Mouse (Mus musculus): ENCODE data around the gene Trim17. TPM values are rescaled to one million over a fixed set of nuclear protein-coding genes. Genes with fewer than 3 reads are reported as not detected.

Gene Trim17
- total RNA-seq, 2 experiments from 2014 or later: 4.0 to 5.0 TPM

DNA sequence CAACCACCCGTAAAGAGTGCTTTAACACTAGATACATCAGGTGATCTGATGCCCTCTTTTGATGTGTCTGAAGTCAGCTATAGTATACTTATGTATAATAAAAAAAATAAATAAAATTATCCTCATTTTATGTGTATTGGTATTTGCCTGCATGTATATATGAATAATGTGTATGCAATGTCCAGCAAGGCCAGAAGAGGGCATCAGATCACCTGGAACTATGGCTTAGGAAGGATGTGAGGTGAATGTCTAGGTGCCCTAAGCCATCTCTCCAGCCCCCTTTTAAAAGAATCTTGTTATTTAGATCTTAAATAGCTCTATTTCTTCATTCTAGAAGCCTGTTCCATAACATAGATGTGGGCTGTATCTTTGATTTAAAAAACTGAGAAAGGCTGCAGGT lies 12.9 kb downstream of the Trim17 start:
- DNase-seq (ENCODE audit: low spot score in 2 of 2): no peak

GRCm38 (mm10) chr11:58968551-58968950 lies 14.1 kb downstream of the Trim17 start:
- DNase-seq (ENCODE audit: low spot score in 2 of 2): no peak

DNA sequence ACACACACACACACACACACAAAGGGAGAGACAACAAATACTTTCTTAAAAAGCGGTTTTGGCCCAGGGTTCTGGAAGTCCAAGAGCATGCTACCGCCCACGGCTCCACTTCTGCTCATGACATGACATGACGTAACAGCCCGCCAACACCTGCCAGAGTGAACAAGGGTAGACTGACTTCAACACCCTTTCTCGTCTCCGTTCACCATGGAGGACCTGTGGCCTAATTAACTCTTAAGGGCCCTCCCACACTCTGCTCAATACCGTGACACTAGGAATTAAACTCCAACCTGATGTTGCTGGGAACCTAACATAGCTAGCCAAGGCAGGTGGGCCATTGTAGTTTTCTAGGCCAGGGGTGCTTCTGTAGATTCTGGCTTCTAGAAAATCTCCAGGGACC lies 14.5 kb downstream of the Trim17 start:
- no peak for DNase-seq (ENCODE audit: low spot score in 2 of 2)

- DNase-seq (ENCODE audit: low spot score in 2 of 2): no peak
Measured at GRCm38 (mm10) chr11:58969659-58970058, 15.2 kb downstream of the Trim17 start.

DNA sequence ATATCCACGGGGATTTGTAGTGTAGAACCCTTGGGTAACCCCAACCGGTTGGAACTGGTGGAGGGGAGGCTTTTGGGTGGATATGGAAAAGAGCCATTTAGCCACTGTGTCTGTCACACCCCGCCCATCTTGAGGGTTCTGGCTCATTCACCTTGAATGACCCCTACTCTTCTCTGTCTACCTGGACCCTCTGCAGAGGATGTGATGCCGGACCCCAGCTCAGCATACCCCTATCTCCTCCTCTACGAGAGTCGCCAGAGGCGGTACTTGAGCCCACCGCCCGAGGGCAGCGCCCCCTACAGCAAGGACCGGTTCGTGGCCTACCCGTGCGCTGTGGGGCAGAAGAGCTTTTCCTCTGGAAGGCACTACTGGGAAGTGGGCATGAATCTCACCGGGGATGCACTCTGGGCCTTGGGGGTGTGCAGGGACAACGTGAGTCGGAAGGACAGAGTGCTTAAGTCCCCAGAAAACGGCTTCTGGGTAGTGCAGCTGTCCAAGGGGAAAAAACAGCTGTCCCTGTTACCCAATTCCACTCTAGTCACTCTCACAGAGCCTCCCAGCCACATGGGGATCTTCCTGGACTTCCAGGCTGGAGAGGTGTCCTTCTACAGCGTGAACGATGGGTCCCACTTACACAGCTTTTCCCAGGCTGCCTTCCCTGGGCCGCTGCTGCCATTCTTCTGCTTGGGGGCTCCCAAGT lies 16.5 kb downstream of the Trim17 start:
- DNase-seq (ENCODE audit: low spot score in 2 of 2): no peak

DNA sequence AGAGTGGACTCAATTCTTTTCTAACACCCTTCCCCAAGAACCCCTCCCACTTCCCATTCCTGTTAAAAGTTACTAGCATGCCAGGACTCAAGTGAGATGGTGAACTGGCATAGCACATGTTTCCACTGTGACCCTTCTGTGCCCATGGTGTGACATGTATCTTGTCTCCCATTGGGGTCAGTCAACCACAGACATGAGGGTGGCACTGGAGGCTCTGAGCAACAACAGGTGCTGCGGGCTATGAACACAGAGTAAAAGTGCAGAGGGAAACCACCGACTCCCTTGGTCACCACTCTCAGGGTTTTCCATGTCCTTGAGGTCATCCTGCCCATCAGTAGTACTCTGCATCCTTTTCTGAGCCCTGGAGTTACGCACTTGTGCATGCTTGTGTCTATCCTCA lies 17.3 kb downstream of the Trim17 start:
- DNase-seq (ENCODE audit: low spot score in 2 of 2): no peak

- DNase-seq (ENCODE audit: low spot score in 2 of 2): no peak
Measured at GRCm38 (mm10) chr11:58974414-58974813, 19.9 kb downstream of the Trim17 start.

DNA sequence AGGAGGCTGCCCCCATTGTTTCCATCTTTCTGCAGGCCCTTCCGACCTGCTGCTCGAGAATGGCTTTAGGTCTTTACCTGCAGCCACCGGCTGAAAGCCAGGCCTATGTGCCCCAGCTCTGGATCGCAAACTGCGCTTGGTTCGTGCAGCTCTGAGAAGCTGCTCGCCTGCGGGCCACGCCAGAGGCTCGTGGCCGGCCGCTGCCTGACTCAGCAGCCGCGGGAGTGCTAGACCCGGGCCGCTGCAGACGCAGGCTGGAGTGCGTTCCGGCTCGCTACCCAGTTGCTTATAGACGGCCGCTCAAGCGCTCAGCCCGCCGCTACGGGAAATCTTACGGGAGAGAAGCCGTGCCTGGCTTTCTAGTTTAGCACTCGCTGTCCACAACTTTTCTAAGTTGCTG lies 22.7 kb downstream of the Trim17 start:
- no peak for DNase-seq (ENCODE audit: low spot score in 2 of 2)

GRCm38 (mm10) chr11:58977607-58978026 lies 23.1 kb downstream of the Trim17 start:
- no peak for DNase-seq (ENCODE audit: low spot score in 2 of 2)

DNA sequence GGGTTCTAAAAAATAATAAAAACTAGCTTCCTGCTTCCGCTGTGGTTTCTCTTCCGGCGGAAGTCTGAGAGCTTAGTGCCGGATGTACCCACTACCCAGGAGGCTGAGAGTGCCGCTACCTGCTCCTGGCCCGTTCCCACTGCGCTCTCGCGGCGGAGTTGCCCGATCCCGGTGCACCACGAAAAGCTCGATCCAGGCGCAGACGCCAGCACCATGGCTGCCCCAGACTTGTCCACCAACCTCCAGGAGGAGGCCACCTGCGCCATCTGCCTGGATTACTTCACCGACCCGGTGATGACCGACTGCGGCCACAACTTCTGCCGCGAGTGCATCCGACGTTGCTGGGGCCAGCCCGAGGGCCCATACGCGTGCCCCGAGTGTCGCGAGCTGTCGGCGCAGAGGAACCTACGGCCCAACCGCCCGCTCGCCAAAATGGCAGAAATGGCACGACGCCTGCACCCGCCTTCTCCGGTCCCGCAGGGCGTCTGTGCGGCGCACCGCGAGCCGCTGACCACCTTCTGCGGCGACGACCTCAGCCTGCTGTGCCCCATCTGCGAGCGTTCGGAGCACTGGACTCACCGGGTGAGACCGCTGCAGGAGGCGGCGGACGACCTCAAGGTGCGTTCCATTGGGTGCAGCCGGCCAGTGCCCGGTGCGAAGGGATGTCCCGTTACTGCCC lies 23.7 kb downstream of the Trim17 start, which contains the start of gene Trim11:
Gene Trim11, plus strand, starts transcription at position 67 of the 679 bp plus-strand sequence.
- peak; percentile 53 to 70 for DNase-seq (ENCODE audit: low spot score in 2 of 2)

GRCm38 (mm10) chr11:58978706-58979030 lies 24.2 kb downstream of the Trim17 start:
- no peak for DNase-seq (ENCODE audit: low spot score in 2 of 2)

- DNase-seq (ENCODE audit: low spot score in 2 of 2): no peak
Measured at GRCm38 (mm10) chr11:58979183-58979582, 24.7 kb downstream of the Trim17 start.

- no peak for DNase-seq (ENCODE audit: low spot score in 2 of 2)
Measured at GRCm38 (mm10) chr11:58979661-58980060, 25.2 kb downstream of the Trim17 start.

GRCm38 (mm10) chr11:58980381-58980990 lies 26.0 kb downstream of the Trim17 start:
- DNase-seq (ENCODE audit: low spot score in 2 of 2): no peak

DNA sequence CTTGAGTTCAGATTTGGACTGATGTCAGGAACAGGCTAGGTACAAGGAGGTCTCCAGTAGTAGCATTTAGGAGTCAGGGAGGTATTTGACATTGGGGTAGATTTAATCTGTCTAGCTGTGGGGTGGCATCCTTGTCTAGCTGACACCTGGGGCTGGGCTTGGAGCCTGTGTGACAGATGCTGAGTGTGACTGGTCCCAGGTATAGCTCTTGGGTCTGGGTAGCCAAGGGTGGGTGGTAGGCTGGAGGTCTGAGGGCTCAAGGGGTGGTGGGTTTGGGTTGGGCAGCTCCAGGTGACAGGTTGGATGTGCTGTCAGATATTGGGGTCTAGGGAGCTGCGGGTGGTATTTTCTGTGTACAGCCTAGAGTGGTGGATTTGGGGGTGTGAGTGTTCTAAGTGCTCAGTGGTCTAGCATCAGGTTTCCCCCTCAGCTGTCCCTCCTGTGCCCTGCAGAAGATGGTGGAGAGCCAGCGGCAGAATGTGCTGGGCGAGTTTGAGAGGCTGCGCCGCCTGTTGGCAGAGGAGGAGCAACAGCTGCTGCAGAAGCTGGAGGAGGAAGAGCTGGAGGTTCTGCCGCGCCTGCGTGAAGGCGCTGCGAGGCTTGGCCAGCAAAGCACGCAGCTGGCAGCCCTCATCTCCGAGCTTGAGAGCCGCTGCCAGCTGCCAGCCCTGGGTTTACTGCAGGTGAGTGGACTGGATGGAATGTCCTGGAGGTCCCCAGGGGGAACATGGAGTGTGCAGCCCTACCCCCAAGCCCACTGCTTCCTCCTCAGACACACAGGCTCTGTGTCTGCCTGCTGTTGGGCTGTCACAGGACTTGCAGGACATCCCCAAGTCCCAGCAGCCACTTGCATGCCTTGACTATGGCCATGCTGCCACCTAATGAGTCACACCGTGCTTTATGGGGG lies 27.3 kb downstream of the Trim17 start:
- DNase-seq (ENCODE audit: low spot score in 2 of 2): peak; percentile 76 to 84

DNA sequence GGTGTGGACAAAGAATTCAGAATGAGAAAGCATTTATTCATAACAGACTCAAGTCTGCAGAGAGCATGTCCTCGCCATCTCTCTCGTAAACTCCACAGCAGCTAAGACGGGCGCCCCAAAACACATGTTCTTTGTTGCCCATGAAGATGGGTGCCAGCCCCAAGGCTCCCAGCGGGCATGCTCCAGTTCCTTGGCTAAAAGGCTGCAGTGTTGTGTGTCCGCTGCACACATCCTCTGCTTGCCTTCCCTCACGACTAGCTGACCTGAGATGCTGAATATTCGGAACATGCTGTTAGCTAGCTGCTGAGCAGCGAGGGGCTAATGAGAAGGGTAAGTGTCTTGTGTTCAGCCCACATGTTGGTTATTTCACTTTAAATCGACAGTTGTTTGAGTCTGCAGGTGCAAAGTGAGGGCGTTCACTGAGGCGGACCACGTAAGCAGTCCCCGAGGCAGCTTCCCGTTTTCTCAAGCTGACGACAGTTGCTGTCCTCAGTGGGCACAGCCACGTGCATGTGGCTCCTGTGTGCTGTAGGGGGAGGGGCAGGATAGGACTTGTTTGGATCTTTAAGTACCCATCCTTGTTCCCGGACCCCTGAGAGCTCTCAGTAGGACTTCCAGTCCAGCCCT lies 28.1 kb downstream of the Trim17 start:
- no peak for DNase-seq (ENCODE audit: low spot score in 2 of 2)

DNA sequence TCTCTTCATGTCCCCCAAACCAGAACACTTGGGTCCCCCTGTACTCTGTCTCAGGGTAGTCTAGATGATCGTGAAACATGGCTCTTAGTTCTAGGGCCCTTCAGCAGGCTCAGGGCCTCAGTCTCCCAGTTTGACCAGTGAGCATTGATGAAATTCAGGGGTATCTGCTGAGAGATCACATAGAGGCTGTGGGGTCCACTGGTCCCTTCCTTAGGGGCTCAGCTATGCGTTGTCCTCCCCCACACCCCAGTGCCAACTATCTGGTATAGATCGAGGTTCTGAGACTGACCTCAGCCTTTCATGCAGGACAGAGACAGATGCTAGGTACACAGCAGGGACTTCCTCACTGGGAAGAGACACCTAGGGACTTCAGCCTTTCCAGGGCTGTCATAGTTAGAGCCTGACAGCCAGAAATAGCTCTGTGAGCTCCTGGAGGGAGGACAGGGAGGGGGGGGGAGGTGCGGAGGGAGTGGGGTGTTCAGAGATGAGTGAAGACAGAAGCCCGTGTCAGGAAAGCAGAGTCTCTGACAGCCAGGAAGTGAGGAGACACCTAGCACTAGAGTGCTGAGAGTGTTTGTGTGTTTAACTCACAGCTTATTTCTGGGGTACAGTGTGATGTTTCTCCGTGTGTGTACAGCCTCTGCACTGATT lies 29.3 kb downstream of the Trim17 start:
- no peak for DNase-seq (ENCODE audit: low spot score in 2 of 2)

DNA sequence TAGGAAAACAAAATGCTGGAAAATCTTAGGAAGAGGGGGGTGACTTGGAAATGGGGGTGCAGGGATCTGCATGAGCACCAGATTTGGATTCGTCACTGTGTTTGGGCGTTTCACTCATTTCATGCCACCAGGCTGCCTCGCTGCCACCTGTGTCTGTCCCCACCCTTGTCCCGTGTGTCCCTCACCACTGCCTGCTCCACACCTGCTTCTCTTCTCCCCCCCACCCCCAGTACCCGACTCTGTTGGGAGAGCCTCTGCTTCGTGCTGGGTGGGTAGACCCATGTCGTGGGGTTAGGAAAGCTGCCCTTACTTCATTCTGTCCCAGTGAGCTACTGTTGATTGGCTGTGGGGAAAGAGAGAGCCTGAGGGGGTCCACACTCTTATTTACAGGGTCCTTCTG lies 30.2 kb downstream of the Trim17 start:
- DNase-seq (ENCODE audit: low spot score in 2 of 2): no peak

DNA sequence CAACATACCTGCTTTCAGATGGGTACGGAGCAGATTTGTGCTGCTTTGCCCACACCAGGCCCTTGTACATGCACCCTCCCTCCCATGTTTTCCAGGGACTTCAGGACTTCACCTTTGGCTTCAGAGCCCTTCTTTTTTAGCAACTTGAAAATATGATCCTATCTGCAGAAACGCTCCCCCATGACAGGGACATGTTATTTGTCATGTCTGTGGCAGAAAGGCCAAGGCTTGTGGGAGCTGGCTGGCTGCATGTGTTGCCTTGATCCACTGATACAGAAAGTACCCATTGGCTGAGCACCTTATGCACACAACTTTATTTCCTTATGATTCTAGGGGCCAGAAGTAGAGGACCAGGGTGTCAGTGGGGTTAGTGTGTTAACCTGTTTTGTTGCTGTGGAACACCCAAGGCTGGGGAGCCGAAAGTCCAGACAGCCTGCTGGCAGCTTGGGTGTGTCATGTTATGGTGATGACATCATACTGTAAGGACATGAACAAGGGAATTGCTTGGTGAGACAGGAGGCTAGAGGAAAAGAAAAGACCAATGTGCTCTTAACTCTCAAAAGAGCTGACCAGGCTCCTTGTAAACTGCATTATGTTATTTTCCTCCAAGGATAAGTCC lies 30.9 kb downstream of the Trim17 start:
- DNase-seq (ENCODE audit: low spot score in 2 of 2): no peak

GRCm38 (mm10) chr11:58989166-58989565 lies 34.7 kb downstream of the Trim17 start:
- DNase-seq (ENCODE audit: low spot score in 2 of 2): no peak

Data from left cerebral cortex, adult 18-20 months (tissue).